Mouse (Mus musculus): ENCODE data around the gene Rbm18. TPM values are rescaled to one million over a fixed set of nuclear protein-coding genes. Genes with fewer than 3 reads are reported as not detected.

Gene Rbm18
- polyA plus RNA-seq, 1 experiment from 2014 or later, result 71.1 TPM

GRCm38 (mm10) chr2:36104956-36105741, 31.4 kb downstream of the Rbm18 start, which contains the start of gene Lhx6:
Lhx6 (minus strand) TSS chr2:36105408.
- H3K9ac ChIP-seq, result peak within 1 kb of the TSS; percentile 48
- no peaks in the 10 kb centered on the region for H3K9me3 ChIP-seq (ENCODE audit: low read depth, low read length)
- TF ChIP-seq CTCF (IDR thresholded peaks at IDR 0.05; ENCODE audit: low read depth), result no peak
- H3K27ac ChIP-seq (ENCODE audit: low read depth), result peak within 1 kb of the TSS; percentile 46; the same call in 1 of the 2 replicates
- peak; percentile 36 for DNase-seq
- WGBS, result under 1% methylated on average over 57 of the region's 58 CpGs
- H3K4me2 ChIP-seq, result peak within 1 kb of the TSS; percentile 71
- no peaks in the 10 kb centered on the region for H3K36me3 ChIP-seq (ENCODE audit: insufficient read depth)
- 0 out of 2 replicates have a peak, but pooled peaks cover 3% of the 10 kb centered on the region for H3K4me1 ChIP-seq (ENCODE audit: insufficient read depth)
- ATAC-seq (ENCODE audit: insufficient read depth), result peak; percentile 45; the same call in 1 of the 2 replicates
- peaks cover 93% of the 10 kb centered on the region for H3K27me3 ChIP-seq (ENCODE audit: insufficient read depth, low read length)
- H3K4me3 ChIP-seq (ENCODE audit: low read depth, low read length), result peak within 1 kb of the TSS; percentile 46

DNA sequence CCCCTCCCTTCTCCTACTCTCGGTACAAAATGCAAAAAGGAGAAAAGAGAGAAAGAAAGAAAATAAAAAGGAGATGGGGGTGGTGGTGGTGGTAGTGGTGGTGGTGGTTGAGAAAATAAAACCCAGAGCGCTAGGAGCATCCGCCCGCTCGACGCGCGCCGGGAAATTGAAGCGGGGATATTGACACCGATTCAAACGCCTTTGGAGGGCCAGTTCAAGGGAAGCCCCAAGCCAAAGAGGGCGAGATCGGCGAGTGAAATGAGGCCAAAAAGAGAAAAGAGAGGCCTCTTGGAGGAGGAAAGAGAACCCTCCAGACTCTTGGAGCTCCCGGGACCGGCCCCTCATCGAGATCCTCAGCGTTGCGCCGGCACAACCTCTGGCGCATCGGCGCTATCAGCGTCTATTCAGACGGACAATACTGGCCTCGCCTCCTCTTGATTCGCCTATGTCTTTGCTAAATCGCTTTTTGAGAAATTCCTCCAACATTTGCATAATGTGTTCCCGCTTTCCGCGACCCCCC, 32.1 kb downstream of the Rbm18 start:
- H3K36me3 ChIP-seq (ENCODE audit: insufficient read depth), result no peaks in the 10 kb centered on the region
- under 1% methylated on average over 32 of the region's 32 CpGs for WGBS
- peak; percentile 56 for DNase-seq
- 0 out of 2 replicates have a peak, but pooled peaks cover 3% of the 10 kb centered on the region for H3K4me1 ChIP-seq (ENCODE audit: insufficient read depth)
- peak overlapping the region; percentile 48 for H3K9ac ChIP-seq
- no peak for TF ChIP-seq CTCF (IDR thresholded peaks at IDR 0.05; ENCODE audit: low read depth)
- H3K4me2 ChIP-seq, result peak overlapping the region; percentile 71
- H3K9me3 ChIP-seq (ENCODE audit: low read depth, low read length), result no peaks in the 10 kb centered on the region
- H3K4me3 ChIP-seq (ENCODE audit: low read depth, low read length), result peak overlapping the region; percentile 46
- peak overlapping the region; percentile 46; the same call in 1 of the 2 replicates for H3K27ac ChIP-seq (ENCODE audit: low read depth)
- peaks cover 96% of the 10 kb centered on the region for H3K27me3 ChIP-seq (ENCODE audit: insufficient read depth, low read length)
- ATAC-seq (ENCODE audit: insufficient read depth), result no peak

DNA sequence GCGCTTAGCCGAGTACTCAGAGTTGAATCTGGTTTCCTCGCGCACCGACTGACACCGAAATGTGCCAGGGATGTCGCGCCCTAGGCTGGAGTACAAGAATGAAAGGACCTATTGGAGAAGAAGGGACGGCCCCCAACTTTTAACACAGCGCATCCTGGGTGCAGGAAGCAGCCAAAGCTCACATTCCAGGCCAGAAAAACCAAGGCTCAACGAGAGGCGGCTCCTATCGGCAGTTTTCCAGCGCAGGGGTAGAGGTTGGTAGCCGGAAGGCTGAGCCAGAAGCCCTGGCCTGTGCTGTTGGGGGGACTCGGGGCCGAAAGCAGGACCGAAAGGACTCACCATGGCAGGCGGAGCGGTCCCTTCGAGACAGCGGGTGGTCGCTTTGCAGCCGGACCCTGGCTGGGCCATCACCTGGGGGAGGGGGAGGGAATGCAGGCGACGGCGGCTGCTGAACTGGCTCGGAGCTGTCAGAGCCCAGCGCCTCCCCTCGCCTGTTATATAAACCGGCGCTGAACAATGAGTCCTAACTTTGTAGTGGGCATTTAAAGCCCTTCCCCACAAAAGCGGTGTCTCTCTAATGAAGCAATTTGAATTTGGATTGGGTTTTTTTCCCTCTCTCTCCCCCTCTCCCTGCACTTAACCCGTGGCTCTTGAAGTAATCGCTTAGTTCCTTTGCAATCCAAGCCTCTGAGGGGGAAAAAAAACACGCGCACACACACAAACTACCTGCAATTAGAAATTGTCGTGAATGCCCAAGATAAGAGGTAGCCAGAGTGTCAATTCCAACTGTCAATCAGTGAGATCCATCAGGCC, 32.8 kb downstream of the Rbm18 start:
- DNase-seq, result peak; percentile 48

DNA sequence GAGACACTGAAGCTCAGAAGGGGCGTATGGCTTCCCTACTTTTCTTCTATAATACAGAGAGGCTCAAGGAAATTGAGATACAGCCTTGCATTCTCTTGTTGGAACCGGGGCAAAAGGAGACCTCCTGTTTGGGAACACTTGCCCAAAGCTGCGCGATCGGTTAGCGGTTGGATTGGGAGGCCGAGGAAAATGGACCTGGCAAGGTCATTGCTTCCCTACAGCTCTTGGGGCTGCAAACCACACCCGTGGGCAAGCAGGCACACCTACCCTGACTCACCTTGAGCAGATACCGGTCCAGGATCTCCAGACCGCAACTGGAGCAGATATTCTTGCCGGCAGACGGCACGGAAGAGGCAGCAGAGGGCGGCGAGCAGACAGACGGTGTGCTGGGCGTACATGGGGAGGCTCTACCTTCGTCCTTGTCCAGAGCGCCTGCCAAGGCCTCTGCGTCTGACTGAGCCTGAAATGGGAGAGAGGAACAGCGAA, 33.5 kb downstream of the Rbm18 start:
- H3K9ac ChIP-seq, result no peak overlapping the region

More for the DNA sequence above, 32.8 kb downstream of the Rbm18 start:
- TF ChIP-seq CTCF (IDR thresholded peaks at IDR 0.05; ENCODE audit: low read depth), result no peak
- Histone ChIP-seq H3K27ac (ENCODE audit: low read depth) (no peak overlapping the region), H3K4me1 (ENCODE audit: insufficient read depth) (0 out of 2 replicates have a peak, but pooled peaks cover 3% of the 10 kb centered on the region), H3K27me3 (ENCODE audit: insufficient read depth, low read length) (peaks cover 98% of the 10 kb centered on the region), H3K9me3 (ENCODE audit: low read depth, low read length) (no peaks in the 10 kb centered on the region), H3K9ac (peak overlapping the region; percentile 16; the same call in 1 of the 2 replicates), H3K4me3 (ENCODE audit: low read depth, low read length) (peak overlapping the region; percentile 46), H3K4me2 (peak overlapping the region; percentile 71), H3K36me3 (ENCODE audit: insufficient read depth) (no peaks in the 10 kb centered on the region)
- no peak for ATAC-seq (ENCODE audit: insufficient read depth)
- WGBS, result under 1% methylated on average over 38 of the region's 38 CpGs

GRCm38 (mm10) chr2:36102559-36102946, 34.0 kb downstream of the Rbm18 start:
- ATAC-seq (ENCODE audit: insufficient read depth), result 0 out of 2 replicates have a peak, but pooled peaks have one; percentile 46
- H3K9me3 ChIP-seq (ENCODE audit: low read depth, low read length), result no peaks in the 10 kb centered on the region
- peaks cover 3% of the 10 kb centered on the region; the same call in 1 of the 2 replicates for H3K4me1 ChIP-seq (ENCODE audit: insufficient read depth)
- no peaks in the 10 kb centered on the region for H3K36me3 ChIP-seq (ENCODE audit: insufficient read depth)
- 4% methylated on average over 21 of the region's 21 CpGs for WGBS
- H3K4me2 ChIP-seq, result peak overlapping the region; percentile 71
- TF ChIP-seq CTCF (IDR thresholded peaks at IDR 0.05; ENCODE audit: low read depth), result no peak
- H3K27me3 ChIP-seq (ENCODE audit: insufficient read depth, low read length), result peaks cover 99% of the 10 kb centered on the region
- peak overlapping the region; percentile 46 for H3K4me3 ChIP-seq (ENCODE audit: low read depth, low read length)
- DNase-seq, result peak; percentile 59
- H3K27ac ChIP-seq (ENCODE audit: low read depth), result no peak overlapping the region
- H3K9ac ChIP-seq, result peak overlapping the region; percentile 29

More for the DNA sequence above, 33.5 kb downstream of the Rbm18 start:
- 3% methylated on average over 21 of the region's 21 CpGs for WGBS
- 0 out of 2 replicates have a peak, but pooled peaks cover 3% of the 10 kb centered on the region for H3K4me1 ChIP-seq (ENCODE audit: insufficient read depth)
- H3K36me3 ChIP-seq (ENCODE audit: insufficient read depth), result no peaks in the 10 kb centered on the region
- H3K4me2 ChIP-seq, result peak overlapping the region; percentile 71
- peak overlapping the region; percentile 46 for H3K4me3 ChIP-seq (ENCODE audit: low read depth, low read length)
- H3K9me3 ChIP-seq (ENCODE audit: low read depth, low read length), result no peaks in the 10 kb centered on the region
- H3K27me3 ChIP-seq (ENCODE audit: insufficient read depth, low read length), result peaks cover 99% of the 10 kb centered on the region
- no peak for TF ChIP-seq CTCF (IDR thresholded peaks at IDR 0.05; ENCODE audit: low read depth)
- H3K27ac ChIP-seq (ENCODE audit: low read depth), result no peak overlapping the region
- no peak for DNase-seq
- ATAC-seq (ENCODE audit: insufficient read depth), result no peak

- H3K4me3 ChIP-seq (ENCODE audit: low read depth, low read length), result peak overlapping the region; percentile 46
- ATAC-seq (ENCODE audit: insufficient read depth) (no peak), DNase-seq (no peak)
- no peaks in the 10 kb centered on the region for H3K36me3 ChIP-seq (ENCODE audit: insufficient read depth)
- peak overlapping the region; percentile 71 for H3K4me2 ChIP-seq
- WGBS, result 6% methylated on average over 28 of the region's 28 CpGs
- H3K27me3 ChIP-seq (ENCODE audit: insufficient read depth, low read length), result peaks cover 99% of the 10 kb centered on the region
- peaks cover 3% of the 10 kb centered on the region; the same call in 1 of the 2 replicates for H3K4me1 ChIP-seq (ENCODE audit: insufficient read depth)
- no peaks in the 10 kb centered on the region for H3K9me3 ChIP-seq (ENCODE audit: low read depth, low read length)
- no peak for TF ChIP-seq CTCF (IDR thresholded peaks at IDR 0.05; ENCODE audit: low read depth)
- H3K27ac ChIP-seq (ENCODE audit: low read depth), result no peak overlapping the region
- H3K9ac ChIP-seq, result peak overlapping the region; percentile 29; the same call in 1 of the 2 replicates
These were observed 34.6 kb downstream of the Rbm18 start for GRCm38 (mm10) chr2:36101866-36102558.
